Mouse (Mus musculus) liver, embryonic 14.5 days (tissue): Measurements from ENCODE around the gene Ghr.

Experiments
- CTCF ChIP-seq: IDR thresholded peaks from 2 replicates; pipeline ENCODE4 v1.5.1; 2016; ENCODE audit warnings: antibody characterized with exemption, low read depth, control low read depth
- EP300 ChIP-seq: IDR thresholded peaks from 2 replicates; pipeline ENCODE4 v1.6.1; 2016; ENCODE audit warnings: antibody characterized with exemption, low read depth

DNA sequence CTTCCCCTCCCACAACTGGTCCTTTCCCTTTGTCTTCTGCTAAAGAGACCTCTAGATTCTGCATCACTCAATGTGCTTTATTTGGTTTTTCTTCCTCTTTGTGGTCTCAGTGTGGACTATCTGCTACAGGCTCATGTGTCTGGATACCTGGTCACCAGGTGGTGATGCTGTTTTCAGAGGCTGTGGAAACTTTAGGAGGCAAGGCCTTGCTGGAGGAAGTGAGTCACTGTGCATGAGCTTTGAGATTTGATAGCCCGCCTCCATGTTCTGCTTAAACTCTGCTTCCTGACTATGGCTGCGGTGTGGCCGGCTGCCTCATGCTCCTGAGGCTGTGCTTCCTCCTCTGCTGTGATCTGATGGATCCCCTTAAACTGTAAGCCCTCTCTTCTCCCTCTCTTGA lies 292.9 kb downstream of the Ghr start:
- TF ChIP-seq CTCF (no peak), EP300 (no peak)
